Mouse (Mus musculus) midbrain, embryonic 10.5 days (tissue): ENCODE measurements at regions not wholly inside any gene's neighbourhood (a gene's known extent, or its start where the extent isn't known, plus 50 kb on each side); places are given as distances from the start of the nearest gene placed in this dataset.
A peak's percentile ranks its signal among the peaks of the same experiment; 100 is the strongest.

Experiments used
- DNase-seq: peaks from one replicate; pipeline ENCODE4 v3.0.0-alpha.2; 2017; ENCODE audit warnings: low spot score
- H3K27ac ChIP-seq: fragments of 300-500 bp; sonication (generic); replicated peaks from 2 replicates; pipeline ENCODE4 v1.5.1; 2016; ENCODE audit warnings: mild to moderate bottlenecking
- H3K27me3 ChIP-seq: fragments of 300-500 bp; sonication (generic); 2 replicates; pipeline ENCODE4 v1.6.1; 2016; ENCODE audit warnings: low read depth, mild to moderate bottlenecking; ENCODE audit not compliant: poor library complexity, severe bottlenecking
- H3K36me3 ChIP-seq: fragments of 300-500 bp; sonication (generic); 2 replicates; pipeline ENCODE4 v1.6.1; 2016; ENCODE audit warnings: mild to moderate bottlenecking, moderate library complexity
- H3K4me1 ChIP-seq: fragments of 300-500 bp; sonication (generic); 2 replicates; pipeline ENCODE4 v1.6.1; 2016
- H3K4me3 ChIP-seq: fragments of 300-500 bp; sonication (generic); 2 replicates; pipeline ENCODE4 v1.5.1; 2016; ENCODE audit warnings: mild to moderate bottlenecking, moderate library complexity
- H3K9me3 ChIP-seq: fragments of 300-500 bp; sonication (generic); replicated peaks from 2 replicates; pipeline ENCODE4 v1.6.1; 2016; ENCODE audit warnings: mild to moderate bottlenecking
- WGBS: fragments of 180-500 bp; shearing (Covaris S2); methylation state at CpG from one replicate; pipeline ENCODE4 v1.1.7; 2016; 5-methylcytosine and 5-hydroxymethylcytosine counted together

DNA sequence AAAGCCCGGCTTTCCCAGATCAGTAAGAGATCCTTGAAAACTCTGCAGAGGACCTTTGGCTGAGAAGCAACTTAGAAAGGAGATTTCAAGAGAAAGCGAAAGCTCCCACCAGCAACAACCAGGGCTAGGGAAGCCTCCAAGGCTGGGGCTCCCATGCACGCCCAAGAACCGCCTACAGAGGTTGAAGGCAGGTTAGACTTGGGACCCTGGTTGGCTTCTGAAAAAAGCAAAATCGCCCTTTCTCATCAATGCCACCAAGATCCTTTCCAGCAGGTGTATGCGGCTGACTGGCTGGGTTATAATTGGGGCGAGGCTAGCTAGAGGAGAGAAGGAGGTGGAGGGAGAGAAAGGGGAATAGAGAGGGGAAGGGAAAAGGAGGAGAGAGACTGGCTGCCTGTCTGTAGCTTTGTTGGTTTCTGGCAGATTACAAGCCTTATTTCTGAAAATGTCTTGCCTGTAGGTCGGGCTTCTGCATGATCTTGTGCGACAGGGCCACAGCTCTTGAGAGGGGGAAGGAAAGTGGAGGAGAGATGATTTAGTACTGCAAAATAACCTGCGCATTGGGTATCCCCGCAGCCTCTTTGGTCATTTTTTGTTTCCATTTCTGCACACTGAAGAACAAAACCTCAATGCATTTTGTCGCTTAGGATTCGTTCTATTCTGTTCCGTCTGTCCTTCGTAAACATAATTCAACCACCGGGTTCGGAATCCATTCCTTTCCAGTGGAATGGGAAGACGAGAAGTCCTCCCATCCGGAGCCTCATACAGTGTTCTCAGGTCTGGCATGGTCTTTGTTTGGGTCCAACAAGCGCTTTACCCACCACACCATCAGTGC is 317.5 kb downstream of the Parp8 start:
- DNase-seq = peak; percentile 43
- H3K9me3 ChIP-seq = no peaks in the 10 kb centered on the region
- H3K36me3 ChIP-seq = no peaks in the 10 kb centered on the region
- peaks cover 96% of the 10 kb centered on the region for H3K27me3 ChIP-seq
- 2% methylated on average over 20 of the region's 20 CpGs for WGBS
- H3K4me3 ChIP-seq = peak overlapping the region; percentile 40
- H3K4me1 ChIP-seq = peaks cover 64% of the 10 kb centered on the region
- H3K27ac ChIP-seq = peak overlapping the region; percentile 46

- Histone ChIP-seq H3K27me3 (peaks cover 96% of the 10 kb centered on the region), H3K27ac (0 out of 2 replicates have a peak overlapping the region, but pooled peaks have one; percentile 17), H3K4me3 (peak overlapping the region; percentile 16)
These were observed 318.7 kb downstream of the Parp8 start for GRCm38 (mm10) chr13:116706401-116707330.

DNA sequence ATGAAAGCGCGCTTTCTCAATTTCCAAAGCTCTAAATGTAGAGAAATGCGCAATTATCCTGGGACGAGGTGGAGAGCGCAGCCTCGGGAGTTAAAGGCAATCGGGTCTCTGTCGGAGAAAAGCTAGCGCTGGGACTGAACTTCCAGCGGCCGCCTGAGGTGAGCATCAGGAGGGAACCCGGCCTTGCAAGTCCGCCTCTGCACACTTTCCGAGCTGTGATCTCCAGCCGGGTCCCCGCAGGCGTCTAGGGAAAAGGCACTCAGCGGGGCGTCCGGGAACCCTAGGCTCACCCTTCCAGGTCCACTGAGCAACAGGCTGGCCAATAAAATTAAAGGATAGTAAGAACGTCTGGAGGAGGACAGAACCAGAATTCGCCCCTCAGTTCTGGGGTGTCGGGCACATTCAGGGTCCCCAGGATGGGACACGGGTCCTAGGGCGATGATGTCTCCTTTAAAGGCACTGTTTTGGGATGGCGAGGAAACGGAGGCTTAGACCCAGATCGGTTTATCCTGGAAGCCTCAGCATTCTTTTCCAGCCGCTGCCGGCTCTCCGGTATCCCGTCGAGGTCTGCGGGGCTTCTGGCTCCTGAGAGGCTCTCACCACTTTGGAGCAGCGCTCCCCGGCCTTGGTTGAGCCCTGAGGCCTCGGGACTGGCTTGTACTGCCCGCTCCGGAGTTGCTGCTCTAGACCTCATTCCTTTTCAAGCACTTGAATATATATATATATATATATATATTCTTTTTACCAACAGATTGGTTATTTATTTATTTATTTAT is 319.5 kb downstream of the Parp8 start:
- H3K4me3 ChIP-seq = peak overlapping the region; percentile 53
- H3K9me3 ChIP-seq = no peaks in the 10 kb centered on the region
- H3K27ac ChIP-seq = peak overlapping the region; percentile 73
- DNase-seq = peak; percentile 68
- no peaks in the 10 kb centered on the region for H3K36me3 ChIP-seq
- peaks cover 95% of the 10 kb centered on the region for H3K27me3 ChIP-seq
- peaks cover 52% of the 10 kb centered on the region for H3K4me1 ChIP-seq
- WGBS = under 1% methylated on average over 39 of the region's 39 CpGs

More at GRCm38 (mm10) chr13:116706401-116707330, 318.7 kb downstream of the Parp8 start:
- Histone ChIP-seq H3K36me3 (no peaks in the 10 kb centered on the region), H3K4me1 (peaks cover 61% of the 10 kb centered on the region), H3K9me3 (no peaks in the 10 kb centered on the region)
- under 1% methylated on average over 18 of the region's 18 CpGs for WGBS
- peak; percentile 67 for DNase-seq

- no peaks in the 10 kb centered on the region for H3K4me1 ChIP-seq
- H3K27me3 ChIP-seq = no peaks in the 10 kb centered on the region
- H3K9me3 ChIP-seq = no peaks in the 10 kb centered on the region
- no peak overlapping the region for H3K4me3 ChIP-seq
- no peak for DNase-seq
- H3K27ac ChIP-seq = no peak overlapping the region
- H3K36me3 ChIP-seq = no peaks in the 10 kb centered on the region
These were observed 336.6 kb downstream of the Parp8 start for GRCm38 (mm10) chr13:116688714-116689113.
